Mouse (Mus musculus) heart, embryonic 15.5 days (tissue): ENCODE results near the gene Rrbp1. TPM values are rescaled to one million over a fixed set of nuclear protein-coding genes. Genes with fewer than 3 reads are reported as not detected.

Source experiments
- ATAC-seq: fragments of 200-750 bp; cut with Nextera tagmentation; replicated peaks from 2 replicates; pipeline ENCODE4 v1.8.0; 2017; ENCODE audit warnings: low read depth, moderate TSS enrichment; ENCODE audit not compliant: insufficient number of reproducible peaks, insufficient read depth, low FRiP score
- H3K27ac ChIP-seq: fragments of 300-500 bp; sonication (generic); 2 replicates; pipeline ENCODE4 v1.5.1; 2015; ENCODE audit warnings: mild to moderate bottlenecking, inconsistent platforms
- H3K27me3 ChIP-seq: fragments of 300-500 bp; sonication (generic); 2 replicates; pipeline ENCODE4 v1.6.1; 2015; ENCODE audit warnings: inconsistent platforms
- H3K36me3 ChIP-seq: fragments of 300-500 bp; sonication (generic); 2 replicates; pipeline ENCODE4 v1.6.1; 2015; ENCODE audit warnings: mild to moderate bottlenecking, inconsistent platforms
- H3K4me1 ChIP-seq: fragments of 300-500 bp; sonication (generic); replicated peaks from 2 replicates; pipeline ENCODE4 v1.6.1; 2015; ENCODE audit warnings: inconsistent platforms
- H3K4me2 ChIP-seq: fragments of 300-500 bp; sonication (generic); 2 replicates; pipeline ENCODE4 v1.6.1; 2015; ENCODE audit warnings: inconsistent platforms, mild to moderate bottlenecking, moderate library complexity
- H3K4me3 ChIP-seq: fragments of 300-500 bp; sonication (generic); 2 replicates; pipeline ENCODE4 v1.5.1; 2015; ENCODE audit warnings: mild to moderate bottlenecking, inconsistent platforms
- H3K9ac ChIP-seq: fragments of 300-500 bp; sonication (generic); 2 replicates; pipeline ENCODE4 v1.6.1; 2015; ENCODE audit warnings: mild to moderate bottlenecking, inconsistent platforms
- H3K9me3 ChIP-seq: fragments of 300-500 bp; sonication (generic); replicated peaks from 2 replicates; pipeline ENCODE4 v1.6.1; 2016; ENCODE audit warnings: inconsistent platforms
- WGBS: fragments of 180-500 bp; shearing (Covaris S2); methylation state at CpG from one replicate; pipeline ENCODE4 v1.1.7; 2015; ENCODE audit warnings: mixed read lengths; 5-methylcytosine and 5-hydroxymethylcytosine counted together
- polyA plus RNA-seq: library from polyadenylated mRNA; unstranded; fragments of >200 nt; fragmentation: Nextera tagmentation; extraction: Ambion mirVana; gene quantifications from 2 replicates; pipeline ENCODE4 v1.2.1, GENCODE M21; 2015

The Rrbp1 gene
- polyA plus RNA-seq, 1 experiment from 2014 or later: 59.2 TPM

DNA sequence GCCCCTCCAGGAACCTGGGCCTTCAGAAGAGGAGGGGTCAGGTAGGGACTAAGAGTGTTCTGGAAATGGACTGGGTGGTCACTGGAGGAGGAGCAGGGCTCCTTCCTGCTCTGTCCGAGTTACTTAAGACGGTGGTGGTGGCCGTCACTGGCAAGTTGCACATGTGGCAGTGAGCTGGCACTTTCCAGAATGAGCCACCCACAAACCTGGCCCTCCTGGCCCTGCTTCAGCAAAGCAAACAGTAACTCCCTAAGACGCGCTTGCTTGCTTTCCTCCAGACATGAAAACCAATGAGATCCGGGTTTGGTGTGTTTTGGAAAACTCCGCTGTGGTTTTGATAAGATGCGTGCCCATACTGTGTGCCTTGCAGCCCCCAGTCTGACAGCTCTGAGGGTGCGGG lies 14.3 kb upstream of the Rrbp1 start:
- H3K27me3 ChIP-seq: no peaks in the 10 kb centered on the region
- H3K9me3 ChIP-seq: no peaks in the 10 kb centered on the region
- no peak overlapping the region for H3K27ac ChIP-seq
- no peaks in the 10 kb centered on the region for H3K4me1 ChIP-seq
- H3K9ac ChIP-seq: no peak overlapping the region
- WGBS: 82% methylated on average over 9 of the region's 9 CpGs
- no peaks in the 10 kb centered on the region for H3K36me3 ChIP-seq
- no peak overlapping the region for H3K4me2 ChIP-seq
- no peak for ATAC-seq
- no peak overlapping the region for H3K4me3 ChIP-seq

GRCm38 (mm10) chr2:144022441-144022840 lies 11.4 kb upstream of the Rrbp1 start:
- no peaks in the 10 kb centered on the region for H3K27me3 ChIP-seq
- H3K4me2 ChIP-seq: no peak overlapping the region
- no peak for ATAC-seq
- H3K9me3 ChIP-seq: no peaks in the 10 kb centered on the region
- H3K4me1 ChIP-seq: no peaks in the 10 kb centered on the region
- H3K4me3 ChIP-seq: no peak overlapping the region
- no peaks in the 10 kb centered on the region for H3K36me3 ChIP-seq
- H3K9ac ChIP-seq: no peak overlapping the region
- H3K27ac ChIP-seq: no peak overlapping the region
- WGBS: 77% methylated on average over 3 of the region's 3 CpGs

DNA sequence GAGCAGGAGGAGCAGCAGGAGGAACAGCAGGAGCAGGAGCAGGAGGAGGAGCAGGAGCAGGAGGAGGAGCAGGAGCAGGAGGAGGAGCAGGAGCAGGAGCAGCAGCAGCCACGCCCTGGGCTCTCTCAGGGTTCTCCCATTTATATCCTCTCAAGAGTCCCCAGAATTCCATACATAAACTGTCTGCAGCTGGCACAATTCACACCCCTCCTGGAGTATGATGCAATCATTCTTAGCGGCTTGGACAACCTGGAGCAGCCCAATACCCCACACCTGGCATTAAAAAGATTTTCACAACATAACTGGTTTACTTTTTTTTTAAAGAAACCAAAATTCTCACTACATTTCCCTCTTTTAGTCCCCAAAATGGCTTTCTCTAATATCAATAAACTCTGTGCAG lies 8.9 kb upstream of the Rrbp1 start:
- no peak for ATAC-seq
- no peaks in the 10 kb centered on the region for H3K36me3 ChIP-seq

GRCm38 (mm10) chr2:144015861-144016260 lies 4.8 kb upstream of the Rrbp1 start:
- Histone ChIP-seq H3K27me3 (no peaks in the 10 kb centered on the region), H3K36me3 (no peaks in the 10 kb centered on the region), H3K4me2 (no peak overlapping the region), H3K9ac (no peak overlapping the region), H3K4me1 (peaks cover 3% of the 10 kb centered on the region), H3K27ac (no peak overlapping the region), H3K4me3 (no peak overlapping the region), H3K9me3 (no peaks in the 10 kb centered on the region)
- ATAC-seq: no peak
- WGBS: 84% methylated on average over 9 of the region's 9 CpGs

More for the DNA sequence above, 8.9 kb upstream of the Rrbp1 start:
- Histone ChIP-seq H3K4me2 (no peak overlapping the region), H3K27ac (no peak overlapping the region), H3K9me3 (no peaks in the 10 kb centered on the region), H3K9ac (no peak overlapping the region), H3K27me3 (no peaks in the 10 kb centered on the region), H3K4me3 (no peak overlapping the region), H3K4me1 (no peaks in the 10 kb centered on the region)
- WGBS: 70% methylated on average over 2 of the region's 2 CpGs

- no peaks in the 10 kb centered on the region for H3K36me3 ChIP-seq
- no peaks in the 10 kb centered on the region for H3K9me3 ChIP-seq
- H3K27me3 ChIP-seq: no peaks in the 10 kb centered on the region
- no peak for ATAC-seq
- no peak overlapping the region for H3K27ac ChIP-seq
- H3K4me1 ChIP-seq: peaks cover 9% of the 10 kb centered on the region
- no peak overlapping the region for H3K4me2 ChIP-seq
- WGBS: 66% methylated on average over 5 of the region's 5 CpGs
- no peak overlapping the region for H3K9ac ChIP-seq
- no peak overlapping the region for H3K4me3 ChIP-seq
Measured at GRCm38 (mm10) chr2:144014481-144014880, 3.4 kb upstream of the Rrbp1 start.

DNA sequence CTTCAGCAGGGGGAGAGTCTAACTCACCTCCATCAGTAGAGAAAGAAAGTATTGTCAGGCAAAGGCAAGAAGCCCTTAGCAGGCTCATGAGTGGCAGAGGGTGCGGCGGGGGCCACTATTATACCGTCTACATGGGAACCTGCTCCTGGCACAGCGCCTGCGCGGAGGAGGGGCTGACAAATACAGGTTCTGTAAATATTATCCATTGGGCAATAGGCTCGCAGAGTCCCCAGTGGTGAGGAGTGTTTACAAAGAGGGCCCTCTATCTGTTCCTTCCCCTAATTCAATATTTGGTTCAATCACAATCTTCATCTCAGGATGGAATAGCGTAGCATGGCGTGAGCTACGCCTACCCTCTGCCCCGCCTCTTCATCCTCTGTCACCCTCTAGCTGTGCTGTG lies 3.0 kb upstream of the Rrbp1 start:
- Histone ChIP-seq H3K4me1 (peaks cover 13% of the 10 kb centered on the region), H3K4me3 (no peak overlapping the region), H3K27me3 (no peaks in the 10 kb centered on the region), H3K9me3 (no peaks in the 10 kb centered on the region), H3K36me3 (no peaks in the 10 kb centered on the region), H3K4me2 (no peak overlapping the region), H3K27ac (no peak overlapping the region), H3K9ac (no peak overlapping the region)
- no peak for ATAC-seq
- 84% methylated on average over 11 of the region's 11 CpGs for WGBS

- Histone ChIP-seq H3K4me2 (peak overlapping the region; percentile 79), H3K9me3 (no peaks in the 10 kb centered on the region), H3K27ac (peak overlapping the region; percentile 98), H3K4me3 (peak overlapping the region; percentile 98), H3K27me3 (no peaks in the 10 kb centered on the region), H3K4me1 (peaks cover 44% of the 10 kb centered on the region), H3K36me3 (no peaks in the 10 kb centered on the region), H3K9ac (peak overlapping the region; percentile 96)
- peak; percentile 16 for ATAC-seq
- WGBS: under 1% methylated on average over 97 of the region's 107 CpGs
Measured at GRCm38 (mm10) chr2:144010282-144011044, 600 bp downstream of the Rrbp1 start.

- Histone ChIP-seq H3K9me3 (no peaks in the 10 kb centered on the region), H3K4me1 (peaks cover 52% of the 10 kb centered on the region), H3K4me2 (peak overlapping the region; percentile 79), H3K4me3 (peak overlapping the region; percentile 98), H3K9ac (peak overlapping the region; percentile 96), H3K27me3 (no peaks in the 10 kb centered on the region), H3K36me3 (no peaks in the 10 kb centered on the region), H3K27ac (peak overlapping the region; percentile 98)
- 2% methylated on average over 30 of the region's 30 CpGs for WGBS
- ATAC-seq: peak; percentile 2; the same call in 1 of the 2 replicates
Measured at GRCm38 (mm10) chr2:144009551-144010281, 1.3 kb downstream of the Rrbp1 start.

GRCm38 (mm10) chr2:144009081-144009480 lies 2.0 kb downstream of the Rrbp1 start:
- Histone ChIP-seq H3K4me1 (peaks cover 56% of the 10 kb centered on the region), H3K9me3 (no peaks in the 10 kb centered on the region), H3K27me3 (no peaks in the 10 kb centered on the region), H3K27ac (peak overlapping the region; percentile 98; the same call in 1 of the 2 replicates), H3K4me2 (peak overlapping the region; percentile 79), H3K36me3 (no peaks in the 10 kb centered on the region), H3K4me3 (peak overlapping the region; percentile 98), H3K9ac (peak overlapping the region; percentile 25; the same call in 1 of the 2 replicates)
- 59% methylated on average over 1 of the region's 1 CpGs for WGBS
- ATAC-seq: no peak

DNA sequence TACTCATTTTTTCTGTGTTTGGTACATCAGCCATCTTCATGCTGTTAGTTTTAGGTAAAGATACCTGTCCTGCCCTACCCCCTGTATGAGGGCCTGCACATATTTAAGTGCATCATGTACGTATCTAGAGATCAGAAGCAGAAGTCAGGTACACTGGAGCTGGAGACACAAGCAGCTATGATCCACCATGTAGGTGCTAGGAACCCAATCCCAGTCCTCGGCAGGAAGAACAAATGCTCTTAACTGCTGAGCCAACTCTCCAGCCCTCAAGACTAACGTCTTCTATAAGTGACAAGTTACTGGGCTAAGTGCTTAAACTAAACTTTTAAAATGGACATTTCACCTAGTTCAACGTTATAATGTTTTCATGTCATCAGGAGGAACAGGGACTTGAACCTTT lies 3.9 kb downstream of the Rrbp1 start:
- H3K4me3 ChIP-seq: no peak overlapping the region
- 80% methylated on average over 4 of the region's 4 CpGs for WGBS
- no peak overlapping the region; the same call in 1 of the 2 replicates for H3K4me2 ChIP-seq
- no peak overlapping the region for H3K9ac ChIP-seq
- H3K27ac ChIP-seq: no peak overlapping the region
- H3K4me1 ChIP-seq: peaks cover 73% of the 10 kb centered on the region
- no peaks in the 10 kb centered on the region for H3K36me3 ChIP-seq
- ATAC-seq: no peak
- no peaks in the 10 kb centered on the region for H3K27me3 ChIP-seq
- no peaks in the 10 kb centered on the region for H3K9me3 ChIP-seq

GRCm38 (mm10) chr2:144006686-144007085 lies 4.4 kb downstream of the Rrbp1 start:
- H3K9me3 ChIP-seq: no peaks in the 10 kb centered on the region
- H3K9ac ChIP-seq: no peak overlapping the region
- WGBS: 82% methylated on average over 6 of the region's 6 CpGs
- no peak overlapping the region for H3K4me3 ChIP-seq
- H3K4me1 ChIP-seq: peaks cover 73% of the 10 kb centered on the region
- no peak for ATAC-seq
- H3K27me3 ChIP-seq: no peaks in the 10 kb centered on the region
- H3K36me3 ChIP-seq: no peaks in the 10 kb centered on the region
- no peak overlapping the region for H3K27ac ChIP-seq
- H3K4me2 ChIP-seq: no peak overlapping the region; the same call in 1 of the 2 replicates
